Mouse (Mus musculus) CH12.LX (cell line): ENCODE measurements around the gene Eef2k.

Experiments
- BHLHE40 ChIP-seq: IDR thresholded peaks from 2 replicates; pipeline ENCODE4 v1.6.1; 2011; ENCODE audit warnings: mild to moderate bottlenecking, low read depth, low read length, improper control_type of control experiment
- CHD1 ChIP-seq: IDR thresholded peaks from 2 replicates; pipeline ENCODE4 v1.6.1; 2012; ENCODE audit warnings: low read depth, low read length, improper control_type of control experiment, inconsistent platforms
- CTCF ChIP-seq, 2 experiments: IDR thresholded peaks in 1 of 2; conservative IDR thresholded peaks in 1 of 2; 2 replicates each; pipeline ENCODE4 v1.5.1; 2011 to 2012; ENCODE audit warnings: low read depth in 2 of 2, low read length in 2 of 2, improper control_type of control experiment in 1 of 2, inconsistent platforms in 1 of 2, mild to moderate bottlenecking in 1 of 2, moderate library complexity in 1 of 2
- ELF1 ChIP-seq: IDR thresholded peaks from 2 replicates; pipeline ENCODE4 v1.6.1; 2014; ENCODE audit warnings: low read depth, mild to moderate bottlenecking, inconsistent platforms, low read length, improper control_type of control experiment
- EP300 ChIP-seq: IDR thresholded peaks from 2 replicates; pipeline ENCODE4 v1.6.1; 2011; ENCODE audit warnings: low read length, improper control_type of control experiment
- MAX ChIP-seq: IDR thresholded peaks from 2 replicates; pipeline ENCODE4 v1.6.1; 2011; ENCODE audit warnings: low read length, improper control_type of control experiment
- MEF2A ChIP-seq: IDR thresholded peaks from 2 replicates; pipeline ENCODE4 v1.6.1; 2014; ENCODE audit warnings: low read depth, mild to moderate bottlenecking, inconsistent platforms, low read length, improper control_type of control experiment, borderline replicate concordance
- MXI1 ChIP-seq: IDR thresholded peaks from 2 replicates; pipeline ENCODE4 v1.6.1; 2011; ENCODE audit warnings: mild to moderate bottlenecking, low read depth, low read length, improper control_type of control experiment
- PAX5 ChIP-seq: IDR thresholded peaks from 2 replicates; pipeline ENCODE4 v1.6.1; 2012; ENCODE audit warnings: low read length, inconsistent platforms, mixed read lengths
- POLR2A ChIP-seq: IDR thresholded peaks from 2 replicates; pipeline ENCODE4 v1.6.1; 2011; ENCODE audit warnings: low read depth, mild to moderate bottlenecking, improper control_type of control experiment, low read length
- POLR2AphosphoS2 ChIP-seq: IDR thresholded peaks from 2 replicates; pipeline ENCODE4 v1.6.1; 2011; ENCODE audit warnings: low read depth, low read length, improper control_type of control experiment
- RAD21 ChIP-seq: IDR thresholded peaks from 2 replicates; pipeline ENCODE4 v1.6.1; 2011; ENCODE audit warnings: low read depth, mild to moderate bottlenecking, low read length, improper control_type of control experiment, moderate library complexity
- ZC3H11A ChIP-seq: IDR thresholded peaks from 2 replicates; pipeline ENCODE4 v1.6.1; 2012; ENCODE audit warnings: low read depth, mild to moderate bottlenecking, inconsistent platforms, low read length, improper control_type of control experiment
- ZKSCAN1 ChIP-seq: IDR thresholded peaks from 2 replicates; pipeline ENCODE4 v1.6.1; 2012; ENCODE audit warnings: low read depth, inconsistent platforms, low read length, improper control_type of control experiment, borderline replicate concordance

- TF ChIP-seq CTCF (conservative IDR thresholded peaks at IDR 0.05 in 1 of 2, IDR thresholded peaks at IDR 0.05 in 1 of 2; ENCODE audit: low read depth in 2 of 2, low read length in 2 of 2) (no peak), MEF2A (no peak), POLR2A (no peak), MAX (no peak), ZKSCAN1 (no peak), ELF1 (no peak), BHLHE40 (no peak), PAX5 (no peak), EP300 (no peak), POLR2AphosphoS2 (no peak), MXI1 (no peak), CHD1 (no peak), RAD21 (no peak), ZC3H11A (no peak)
Observed at GRCm38 (mm10) chr7:120893123-120893522, 50.5 kb downstream of the Eef2k start.
